Mouse (Mus musculus) layer of hippocampus, postnatal 10 days (tissue): ENCODE measurements around the gene Acvrl1. TPM values are rescaled to one million over a fixed set of nuclear protein-coding genes. Genes with fewer than 3 reads are reported as not detected.
"Not testable (repeated sequence)": the region's sequence is repeated elsewhere in the genome, so short reads cannot be mapped to it uniquely, and the experiment has no call there.

Experiments used
- DNase-seq, 2 experiments: peaks; one replicate each; pipeline ENCODE4 v3.0.0; 2021; ENCODE audit warnings: low spot score in 2 of 2
- total RNA-seq, 2 experiments: library from RNA; stranded (reverse); gene quantifications; 2 replicates each; pipeline ENCODE4 v1.2.3; 2021

The Acvrl1 gene
- total RNA-seq, 2 experiments from 2014 or later: 9.0 to 9.8 TPM

DNA sequence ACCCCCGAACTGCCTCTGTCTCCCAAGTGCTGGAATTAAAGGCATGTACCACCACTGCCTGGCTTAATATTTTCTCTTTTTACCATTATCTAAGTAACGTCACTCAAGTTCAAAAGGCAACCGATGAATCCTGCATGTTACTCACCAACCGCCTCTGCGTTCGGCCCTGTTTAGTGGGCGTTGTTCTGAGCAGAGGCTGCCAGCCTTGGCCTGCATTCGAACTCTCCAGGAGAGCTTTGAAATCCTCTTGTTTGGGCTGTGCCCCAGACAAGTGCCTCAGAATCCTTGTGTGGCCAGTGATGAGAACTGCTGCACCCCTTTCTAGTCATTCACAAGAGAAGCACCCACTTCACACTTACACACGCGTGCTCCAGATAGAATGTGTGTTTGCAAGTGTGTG, 22.3 kb upstream of the Acvrl1 start:
- no peak for DNase-seq

DNA sequence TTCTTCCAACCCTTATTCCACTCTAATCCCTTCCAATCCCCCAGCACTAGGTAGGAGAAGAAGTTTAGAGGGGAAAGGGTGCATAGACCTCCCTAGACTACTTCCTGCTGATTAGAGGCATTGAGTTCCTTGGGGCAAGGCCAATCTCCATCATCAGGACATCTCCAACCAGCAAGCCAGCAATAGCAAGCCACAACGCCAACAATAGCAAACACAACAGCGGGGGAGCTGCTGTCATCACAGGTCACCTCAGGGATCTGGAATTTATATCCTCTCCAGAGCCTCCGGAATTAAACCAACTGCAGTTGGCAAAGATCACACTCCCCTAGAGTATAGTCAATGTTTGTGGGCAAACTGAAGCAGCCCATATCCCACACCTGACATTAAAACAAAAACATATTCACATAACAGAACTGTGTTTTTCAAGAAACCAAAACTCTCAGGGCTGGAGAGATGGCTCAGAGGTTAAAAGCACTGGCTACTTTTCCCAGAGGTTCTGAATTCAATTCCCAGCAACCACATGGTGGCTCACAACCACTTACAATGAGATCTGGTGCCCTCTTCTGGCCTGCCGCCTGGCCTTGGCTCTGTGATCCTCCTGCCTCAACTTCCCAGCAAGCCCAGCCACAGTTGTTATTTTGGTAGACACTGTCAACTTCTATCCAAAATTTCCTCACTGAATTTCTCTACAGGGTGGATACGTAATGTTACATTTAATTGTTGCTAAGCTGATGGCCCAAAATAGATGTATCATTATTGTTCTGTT, 20.2 kb upstream of the Acvrl1 start:
- DNase-seq: no peak

- DNase-seq: no peak
Observed at GRCm38 (mm10) chr15:101113176-101113575, 15.1 kb upstream of the Acvrl1 start.

DNA sequence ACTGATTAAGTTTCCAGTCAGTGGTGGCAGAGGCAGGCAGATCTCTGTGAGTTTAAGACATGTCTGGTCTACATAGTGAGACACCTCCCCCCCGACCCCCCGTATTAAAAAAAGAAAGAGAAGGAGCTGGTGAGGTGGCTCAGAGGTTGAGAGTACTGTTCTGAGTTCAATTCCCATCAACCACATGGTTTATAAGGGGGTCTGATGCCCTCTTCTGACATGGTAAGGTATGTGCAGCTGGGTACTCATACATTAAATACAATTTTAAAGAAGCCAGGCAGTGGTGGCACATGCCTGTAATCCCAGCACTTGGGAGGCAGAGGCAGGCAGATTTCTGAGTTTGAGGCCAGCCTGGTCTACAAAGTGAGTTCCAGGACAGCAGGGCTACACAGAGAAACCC, 14.5 kb upstream of the Acvrl1 start:
- not testable (repeated sequence) for DNase-seq

DNA sequence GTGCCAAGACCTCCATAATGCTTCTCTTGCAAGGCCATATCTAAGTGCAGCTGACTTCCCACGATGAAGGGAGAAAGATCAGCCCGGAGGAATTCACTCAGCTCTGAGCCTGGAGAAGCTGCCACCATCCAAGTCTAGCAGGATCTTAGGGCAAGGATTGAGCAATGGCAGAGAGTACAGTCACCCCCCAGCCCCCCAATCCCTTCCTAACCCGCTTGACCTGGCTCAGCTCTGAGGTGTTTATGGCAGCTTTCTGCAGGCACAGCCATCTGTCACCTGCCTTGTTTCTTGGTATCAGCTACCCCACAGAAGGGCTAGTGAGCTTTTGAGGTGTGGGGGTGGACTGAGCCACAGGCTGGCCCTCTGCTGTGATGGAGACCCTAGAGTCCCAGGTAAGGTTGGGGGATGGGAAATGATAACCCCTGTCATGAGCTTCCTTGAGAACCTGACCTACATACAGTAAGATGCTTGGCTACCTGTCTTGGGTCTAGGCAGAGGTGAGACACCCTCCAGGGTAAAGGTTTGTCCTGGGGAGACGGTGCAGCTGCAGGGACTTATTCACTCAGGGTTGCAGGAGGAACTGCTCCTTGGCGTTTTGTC, 12.7 kb upstream of the Acvrl1 start, which contains the start of gene Ankrd33:
TSS of gene Ankrd33 (plus strand) at position 245 of the 600 bp plus-strand sequence.
- no peak for DNase-seq

GRCm38 (mm10) chr15:101118399-101119125, 9.8 kb upstream of the Acvrl1 start:
- DNase-seq: no peak

GRCm38 (mm10) chr15:101121411-101122289, 6.7 kb upstream of the Acvrl1 start:
- DNase-seq: no peak

GRCm38 (mm10) chr15:101122290-101122589, 6.1 kb upstream of the Acvrl1 start:
- no peak for DNase-seq

- DNase-seq: no peak
Observed at GRCm38 (mm10) chr15:101123202-101123601, 5.1 kb upstream of the Acvrl1 start.

GRCm38 (mm10) chr15:101125561-101125960, 2.8 kb upstream of the Acvrl1 start:
- no peak for DNase-seq

DNA sequence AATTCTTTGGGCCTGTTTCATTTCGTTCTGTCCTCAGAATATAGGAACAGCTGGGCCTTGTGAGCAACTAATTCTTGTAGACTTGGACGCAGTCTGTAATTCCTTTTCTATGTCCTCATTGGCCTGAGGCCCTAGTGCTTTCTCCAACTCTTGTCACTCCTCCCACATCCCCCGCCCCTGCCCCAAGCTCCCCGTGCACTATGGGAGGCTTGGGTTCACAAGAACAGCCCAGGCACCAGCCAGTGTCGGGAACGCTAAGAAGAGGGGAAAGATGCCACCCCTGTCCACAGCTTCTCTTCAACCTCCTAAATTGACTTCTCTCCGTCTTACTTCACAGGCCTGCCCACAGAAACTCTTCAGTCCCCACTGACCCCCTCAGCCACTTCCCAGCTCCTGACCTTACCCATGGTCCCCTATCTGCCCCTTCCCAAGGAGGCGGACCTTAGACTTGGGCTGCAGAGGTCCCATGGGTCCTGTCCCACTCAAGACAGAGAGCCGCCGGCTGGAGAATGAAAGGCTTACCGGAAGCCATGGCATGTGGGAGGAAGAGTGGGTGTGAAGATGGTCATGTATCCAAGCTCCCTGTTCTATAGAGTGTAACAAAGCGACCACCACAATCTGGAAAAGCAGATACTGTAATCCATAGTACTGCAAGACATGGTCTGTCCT, 1.3 kb upstream of the Acvrl1 start:
- DNase-seq: no peak

DNA sequence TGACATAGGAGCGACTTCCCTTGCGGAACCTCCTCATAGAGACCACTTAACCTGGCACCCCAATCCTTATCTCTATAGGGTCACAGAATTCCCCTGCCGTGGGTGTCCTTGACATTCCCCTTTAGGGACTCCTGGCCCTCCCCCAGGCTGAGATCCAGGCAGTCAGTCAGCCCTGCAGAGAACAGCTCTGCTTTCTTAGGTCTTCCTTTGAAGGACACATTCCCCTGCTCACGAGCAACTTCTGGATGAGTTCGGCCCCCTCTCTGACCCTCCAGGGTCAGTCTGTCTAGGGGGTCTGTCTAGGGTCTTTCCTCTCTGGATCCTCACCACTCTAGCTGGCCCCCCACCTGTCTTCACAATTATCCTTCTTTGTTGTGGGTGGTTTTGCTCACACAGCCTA, 1.1 kb downstream of the Acvrl1 start:
- DNase-seq: no peak

- no peak for DNase-seq
Observed at GRCm38 (mm10) chr15:101131498-101131897, 3.2 kb downstream of the Acvrl1 start.

- no peak for DNase-seq
Observed at GRCm38 (mm10) chr15:101132041-101132440, 3.7 kb downstream of the Acvrl1 start.

DNA sequence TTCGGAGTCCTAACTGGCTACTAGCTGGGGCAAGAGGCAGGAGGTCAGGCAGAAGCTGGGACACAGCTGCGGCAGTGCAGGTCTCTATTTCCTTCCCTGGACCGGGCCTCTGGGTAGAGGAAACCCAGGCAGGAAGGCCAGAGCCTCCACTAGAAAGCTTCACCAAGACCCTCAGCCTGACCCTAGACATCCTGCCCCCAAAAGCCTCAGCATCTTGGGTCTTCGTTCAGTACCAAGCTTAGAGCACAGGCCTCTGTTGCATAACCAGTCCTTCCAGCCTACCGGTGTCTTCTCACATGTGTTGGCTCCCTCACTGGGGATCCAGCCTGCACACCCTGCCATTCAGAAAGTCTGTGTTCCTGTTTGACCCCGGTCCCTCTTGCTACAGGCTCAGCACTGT, 4.4 kb downstream of the Acvrl1 start:
- DNase-seq: no peak

- no peak for DNase-seq
Observed at GRCm38 (mm10) chr15:101133993-101134704, 5.8 kb downstream of the Acvrl1 start.

- DNase-seq: no peak
Observed at GRCm38 (mm10) chr15:101135405-101135804, 7.1 kb downstream of the Acvrl1 start.

- no peak for DNase-seq
Observed at GRCm38 (mm10) chr15:101137455-101137854, 9.1 kb downstream of the Acvrl1 start.

GRCm38 (mm10) chr15:101138675-101139074, 10.4 kb downstream of the Acvrl1 start:
- no peak for DNase-seq

- no peak for DNase-seq
Observed at GRCm38 (mm10) chr15:101139885-101140284, 11.6 kb downstream of the Acvrl1 start.
